Mouse (Mus musculus): ENCODE data around the gene Cxcl1.

DNA sequence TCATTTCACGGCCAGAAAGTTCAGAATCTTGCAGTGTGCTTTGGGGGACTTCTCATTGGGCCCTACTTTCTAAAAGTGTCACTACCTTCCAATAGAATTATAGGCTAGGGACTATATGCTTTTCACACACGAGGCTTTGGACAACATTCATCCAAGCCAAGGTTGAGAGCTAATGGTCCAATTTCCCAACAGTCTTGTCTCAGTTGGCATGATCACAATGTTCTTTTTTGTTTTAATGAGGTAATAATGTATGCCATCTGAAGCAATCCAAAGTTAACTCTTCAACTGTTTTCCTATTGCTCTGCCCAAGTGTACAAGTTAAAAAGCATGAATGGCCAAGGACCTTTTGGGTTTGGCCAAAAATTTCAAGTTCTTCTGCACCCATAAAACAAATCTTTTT lies 28.5 kb downstream of the Cxcl1 start:
- TF ChIP-seq MAFK (IDR thresholded peaks at IDR 0.05; ENCODE audit: borderline replicate concordance, low read depth, low read length) (no peak), ZKSCAN1 (IDR thresholded peaks at IDR 0.05; ENCODE audit: low read depth, low read length) (no peak), GABPA (IDR thresholded peaks at IDR 0.05; ENCODE audit: low read depth, low read length) (no peak), CTCF (IDR thresholded peaks at IDR 0.05 in 2 of 3, conservative IDR thresholded peaks at IDR 0.05 in 1 of 3; ENCODE audit: control insufficient read depth in 1 of 3, insufficient read depth in 1 of 3, low read depth in 2 of 3, low read length in 3 of 3, poor library complexity in 1 of 3, severe bottlenecking in 1 of 3) (no peak), MAX (IDR thresholded peaks at IDR 0.05; ENCODE audit: low read length) (no peak), POLR2AphosphoS5 (IDR thresholded peaks at IDR 0.05; ENCODE audit: borderline replicate concordance, low read depth, low read length) (no peak), ZNF384 (IDR thresholded peaks at IDR 0.05; ENCODE audit: low read depth, low read length) (no peak), ZC3H11A (IDR thresholded peaks at IDR 0.05; ENCODE audit: low read depth, low read length) (no peak), POLR2AphosphoS2 (IDR thresholded peaks at IDR 0.05; ENCODE audit: low read length) (no peak), EP300 (IDR thresholded peaks at IDR 0.05; ENCODE audit: low read depth in 1 of 2, low read length in 2 of 2) (no peak), MAZ (IDR thresholded peaks at IDR 0.05; ENCODE audit: low read depth, low read length) (no peak), TAL1 (IDR thresholded peaks at IDR 0.05; ENCODE audit: low read length) (no peak), USF1 (IDR thresholded peaks at IDR 0.05; ENCODE audit: low read depth, low read length) (no peak), SMC3 (IDR thresholded peaks at IDR 0.05; ENCODE audit: low read depth, low read length) (no peak)

All from MEL (cell line).